Mouse (Mus musculus) embryonic fibroblast, embryonic 13.5 days (primary cell): ENCODE results near the gene Fam178b.

ENCODE experiments used
- CTCF ChIP-seq: IDR thresholded peaks from 2 replicates; pipeline ENCODE4 v1.5.1; 2011; ENCODE audit warnings: mild to moderate bottlenecking, control low read depth, low read length, moderate library complexity, borderline replicate concordance; ENCODE audit not compliant: insufficient read depth
- POLR2A ChIP-seq: IDR thresholded peaks from 2 replicates; pipeline ENCODE4 v1.6.1; 2011; ENCODE audit warnings: low read depth, mild to moderate bottlenecking, control low read depth, low read length, moderate library complexity

- TF ChIP-seq POLR2A, result no peak
- no peak for TF ChIP-seq CTCF
Observed at GRCm38 (mm10) chr1:36525774-36526173, 157.2 kb downstream of the Fam178b start.
